Mouse (Mus musculus): ENCODE data around the gene Slc12a1. TPM values are rescaled to one million over a fixed set of nuclear protein-coding genes. Genes with fewer than 3 reads are reported as not detected.

The Slc12a1 gene
- polyA plus RNA-seq, 1 experiment from 2014 or later, result not detected

DNA sequence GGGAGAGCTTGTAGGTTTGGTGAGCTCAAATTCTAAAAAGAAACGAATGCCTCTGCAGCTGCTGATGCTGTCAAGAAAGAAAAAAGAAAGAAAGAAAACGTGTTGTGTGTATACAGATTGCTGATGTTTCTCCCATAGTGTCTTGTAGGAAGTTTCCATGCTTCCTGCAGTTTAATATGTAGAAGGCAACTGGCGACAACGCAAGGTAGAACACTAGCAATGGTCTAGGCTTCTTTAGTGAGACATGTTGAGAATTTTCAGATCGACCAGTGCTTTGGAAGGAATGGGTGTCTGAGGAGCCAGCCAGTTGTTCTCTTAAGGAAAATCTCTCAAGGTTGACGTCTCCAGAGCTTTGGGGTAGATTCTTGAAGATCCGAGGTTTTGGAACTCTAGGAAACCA lies 15.5 kb upstream of the Slc12a1 start:
- Histone ChIP-seq H3K4me2 (peak overlapping the region; percentile 69), H3K27ac (no peak overlapping the region), H3K36me3 (ENCODE audit: poor library complexity, severe bottlenecking) (no peaks in the 10 kb centered on the region), H3K27me3 (no peaks in the 10 kb centered on the region), H3K4me1 (peaks cover 13% of the 10 kb centered on the region), H3K9me3 (replicated peaks) (no peaks in the 10 kb centered on the region), H3K4me3 (peak overlapping the region; percentile 45), H3K9ac (0 out of 2 replicates have a peak overlapping the region, but pooled peaks have one; percentile 60)
- 33% methylated on average over 7 of the region's 7 CpGs for WGBS
- ATAC-seq, result no peak; the same call in 1 of the 2 replicates

DNA sequence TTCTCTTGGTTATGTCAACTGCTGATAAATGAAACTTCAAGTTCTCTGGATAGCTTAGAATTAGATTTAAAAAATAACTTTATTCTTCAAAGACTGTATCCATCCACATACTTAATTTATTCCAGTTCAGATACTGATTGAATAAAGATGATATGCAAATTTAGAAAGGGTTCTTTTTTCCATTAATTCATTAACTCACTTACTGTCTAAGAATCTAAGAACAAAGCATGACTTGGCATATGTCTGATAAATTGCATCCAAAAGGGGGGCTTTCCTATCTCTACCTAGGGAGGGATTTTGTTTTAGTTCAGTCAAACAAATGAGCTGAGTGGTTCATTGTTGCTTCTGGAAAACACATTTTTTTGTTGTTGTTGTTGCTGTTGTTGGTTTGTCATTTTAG lies 10.0 kb upstream of the Slc12a1 start:
- no peaks in the 10 kb centered on the region for H3K27me3 ChIP-seq
- ATAC-seq, result 0 out of 2 replicates have a peak, but pooled peaks have one; percentile 58
- H3K27ac ChIP-seq, result no peak overlapping the region
- H3K9me3 ChIP-seq (replicated peaks), result no peaks in the 10 kb centered on the region
- H3K4me2 ChIP-seq, result no peak overlapping the region
- H3K9ac ChIP-seq, result no peak overlapping the region
- no peaks in the 10 kb centered on the region for H3K36me3 ChIP-seq (ENCODE audit: poor library complexity, severe bottlenecking)
- H3K4me3 ChIP-seq, result no peak overlapping the region
- no peaks in the 10 kb centered on the region for H3K4me1 ChIP-seq

DNA sequence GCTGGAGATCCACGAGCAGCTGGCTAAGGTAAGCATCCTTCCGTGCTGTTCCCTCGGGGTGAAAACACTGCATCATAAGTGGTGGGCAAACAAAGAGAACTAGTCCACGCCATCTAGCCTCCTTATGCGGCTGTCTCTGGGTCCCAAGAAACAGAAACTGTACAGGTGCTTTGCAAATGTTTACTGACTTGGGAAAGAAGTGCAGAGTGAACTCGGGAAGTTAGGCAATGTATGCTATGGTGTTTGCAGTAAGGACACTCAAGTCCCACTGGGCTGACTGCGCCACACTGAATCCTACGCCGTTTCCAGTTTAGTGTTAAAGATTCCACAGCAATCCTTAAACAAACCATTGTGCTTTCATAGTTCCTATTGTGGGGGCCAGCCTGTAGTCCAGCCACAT lies 2.0 kb downstream of the Slc12a1 start:
- no peak for ATAC-seq
- Histone ChIP-seq H3K9me3 (replicated peaks) (no peaks in the 10 kb centered on the region), H3K9ac (no peak overlapping the region), H3K36me3 (ENCODE audit: poor library complexity, severe bottlenecking) (no peaks in the 10 kb centered on the region), H3K27me3 (no peaks in the 10 kb centered on the region), H3K4me1 (no peaks in the 10 kb centered on the region), H3K4me3 (no peak overlapping the region), H3K27ac (no peak overlapping the region), H3K4me2 (no peak overlapping the region)
- WGBS, result 84% methylated on average over 9 of the region's 9 CpGs

DNA sequence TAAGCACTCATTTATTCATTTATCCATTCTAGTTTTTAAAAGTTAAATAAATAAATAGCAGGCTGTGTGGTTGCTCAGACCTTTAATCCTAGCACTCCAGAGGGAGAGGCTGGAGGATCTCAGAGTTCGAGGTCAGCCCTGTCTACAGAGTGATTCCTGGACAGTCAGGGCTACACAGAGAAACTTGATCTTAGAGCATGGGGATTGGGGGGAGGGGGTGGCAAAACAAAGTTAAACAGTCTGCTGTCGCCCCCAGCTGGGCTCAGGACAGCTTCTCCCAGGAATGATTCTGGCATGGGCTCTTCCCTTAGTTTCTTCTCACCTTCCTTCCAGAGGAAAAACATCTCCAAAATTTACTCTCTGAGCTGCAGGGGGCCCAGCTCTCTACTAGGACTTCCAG lies 3.2 kb downstream of the Slc12a1 start:
- WGBS, result 19% methylated on average over 2 of the region's 2 CpGs
- Histone ChIP-seq H3K9me3 (replicated peaks) (no peaks in the 10 kb centered on the region), H3K36me3 (ENCODE audit: poor library complexity, severe bottlenecking) (no peaks in the 10 kb centered on the region), H3K9ac (no peak overlapping the region), H3K27ac (no peak overlapping the region), H3K27me3 (no peaks in the 10 kb centered on the region), H3K4me1 (no peaks in the 10 kb centered on the region), H3K4me2 (no peak overlapping the region), H3K4me3 (no peak overlapping the region)
- ATAC-seq, result no peak

DNA sequence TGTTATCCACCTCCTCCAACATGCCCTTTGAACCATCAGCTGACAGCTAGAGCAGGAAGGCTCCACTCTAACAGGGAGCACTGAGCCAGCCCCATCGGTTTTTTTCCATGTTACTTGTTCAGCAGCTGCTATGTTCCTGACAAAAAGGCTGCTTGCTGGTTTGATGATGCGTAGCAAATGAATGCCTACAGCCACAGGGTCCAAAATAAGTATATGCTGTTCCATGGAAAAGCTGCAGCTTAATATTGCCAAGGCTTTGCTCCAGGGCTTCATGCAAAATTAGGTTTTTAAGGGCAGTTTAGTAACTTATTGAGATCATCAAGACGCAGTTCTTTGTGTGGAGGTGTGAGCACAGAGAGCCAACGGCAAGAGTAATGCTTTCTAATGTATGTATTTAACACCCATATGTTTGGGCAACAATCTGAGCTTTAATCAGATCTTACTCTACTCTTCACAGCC lies 9.7 kb downstream of the Slc12a1 start:
- Histone ChIP-seq H3K9ac (no peak overlapping the region), H3K9me3 (replicated peaks) (no peaks in the 10 kb centered on the region), H3K36me3 (ENCODE audit: poor library complexity, severe bottlenecking) (no peaks in the 10 kb centered on the region), H3K4me1 (no peaks in the 10 kb centered on the region; the same call in 1 of the 2 replicates), H3K4me3 (no peak overlapping the region), H3K4me2 (no peak overlapping the region), H3K27ac (no peak overlapping the region), H3K27me3 (no peaks in the 10 kb centered on the region)
- ATAC-seq, result peak; percentile 51; the same call in 1 of the 2 replicates
- 55% methylated on average over 4 of the region's 4 CpGs for WGBS

DNA sequence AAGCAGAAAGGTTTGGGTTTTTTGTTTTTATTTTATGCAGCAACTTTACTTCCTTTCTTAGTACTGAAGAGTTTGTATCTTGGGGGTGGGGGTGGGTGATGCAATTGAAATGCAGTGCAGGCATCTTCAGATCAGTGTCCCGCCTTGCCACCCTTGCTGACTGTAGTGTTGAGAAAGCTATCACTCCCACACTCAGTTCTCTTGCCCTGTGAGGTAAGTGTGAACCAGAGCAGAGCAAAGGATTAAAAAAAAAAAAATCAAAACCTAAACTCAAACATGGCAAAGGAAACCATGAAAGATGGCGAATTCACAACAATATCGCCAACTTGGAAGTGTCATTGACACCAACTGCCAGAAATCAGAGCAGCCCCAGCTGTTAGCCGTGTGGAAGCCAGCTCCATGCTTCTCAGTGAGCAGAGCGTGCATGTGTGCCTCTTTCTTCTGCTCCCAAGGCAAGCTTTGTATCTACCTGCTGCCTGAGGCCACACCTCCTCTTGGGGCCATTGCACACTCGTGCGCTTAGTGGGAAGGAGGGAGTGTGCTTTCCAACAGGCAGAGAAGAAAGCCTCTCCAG lies 26.0 kb downstream of the Slc12a1 start:
- H3K4me2 ChIP-seq, result no peak overlapping the region
- no peak overlapping the region for H3K4me3 ChIP-seq
- H3K4me1 ChIP-seq, result no peaks in the 10 kb centered on the region
- H3K27ac ChIP-seq, result no peak overlapping the region
- 79% methylated on average over 7 of the region's 7 CpGs for WGBS
- H3K27me3 ChIP-seq, result no peaks in the 10 kb centered on the region
- ATAC-seq, result peak; percentile 79; the same call in 1 of the 2 replicates
- H3K36me3 ChIP-seq (ENCODE audit: poor library complexity, severe bottlenecking), result no peaks in the 10 kb centered on the region
- H3K9ac ChIP-seq, result no peak overlapping the region
- H3K9me3 ChIP-seq (replicated peaks), result no peaks in the 10 kb centered on the region

DNA sequence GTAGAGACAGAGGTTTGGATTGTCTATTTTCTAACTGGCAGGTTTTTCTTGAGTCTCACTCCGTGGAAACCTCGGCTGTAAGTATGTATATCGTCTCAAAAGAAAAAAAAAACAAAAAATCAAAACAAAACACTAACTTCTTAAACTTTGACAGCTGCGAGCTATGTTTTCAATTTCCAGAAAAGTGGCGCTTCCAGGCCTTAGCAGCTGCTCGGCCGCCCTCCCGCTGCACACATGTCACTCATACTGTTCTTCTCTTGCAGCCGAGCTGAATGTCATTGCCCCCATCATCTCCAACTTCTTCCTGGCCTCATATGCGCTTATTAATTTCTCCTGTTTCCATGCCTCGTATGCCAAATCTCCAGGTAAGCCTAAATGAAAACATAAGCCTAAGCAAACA lies 35.6 kb downstream of the Slc12a1 start:
- Histone ChIP-seq H3K36me3 (ENCODE audit: poor library complexity, severe bottlenecking) (no peaks in the 10 kb centered on the region), H3K4me1 (no peaks in the 10 kb centered on the region), H3K27ac (no peak overlapping the region), H3K4me2 (no peak overlapping the region), H3K27me3 (no peaks in the 10 kb centered on the region), H3K9me3 (replicated peaks) (no peaks in the 10 kb centered on the region), H3K4me3 (no peak overlapping the region), H3K9ac (no peak overlapping the region)
- 75% methylated on average over 11 of the region's 11 CpGs for WGBS
- ATAC-seq, result no peak

DNA sequence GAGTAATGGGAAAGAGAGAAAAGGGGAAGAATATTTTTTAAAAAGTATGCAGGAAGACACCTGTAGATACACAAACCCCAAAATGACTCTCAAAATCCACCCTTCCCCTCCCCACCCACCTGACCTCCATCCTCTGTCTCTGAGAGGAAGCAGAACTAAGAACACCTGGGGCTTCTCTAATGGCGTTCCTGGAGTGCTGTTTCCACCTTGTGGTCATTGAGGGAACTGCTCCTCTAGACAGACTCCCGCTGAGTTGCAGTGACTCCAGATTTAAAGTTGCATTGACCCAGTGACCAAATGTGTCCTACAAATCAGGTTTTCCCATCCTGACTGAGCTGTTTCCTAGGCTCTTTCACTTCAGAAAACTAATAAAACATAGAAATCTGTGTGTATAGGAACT lies 36.9 kb downstream of the Slc12a1 start:
- Histone ChIP-seq H3K27me3 (no peaks in the 10 kb centered on the region), H3K9me3 (replicated peaks) (no peaks in the 10 kb centered on the region), H3K4me1 (no peaks in the 10 kb centered on the region), H3K36me3 (ENCODE audit: poor library complexity, severe bottlenecking) (no peaks in the 10 kb centered on the region), H3K4me3 (no peak overlapping the region), H3K27ac (no peak overlapping the region), H3K9ac (no peak overlapping the region), H3K4me2 (no peak overlapping the region)
- WGBS, result 0% methylated on average over 2 of the region's 2 CpGs
- peak; percentile 70; the same call in 1 of the 2 replicates for ATAC-seq

DNA sequence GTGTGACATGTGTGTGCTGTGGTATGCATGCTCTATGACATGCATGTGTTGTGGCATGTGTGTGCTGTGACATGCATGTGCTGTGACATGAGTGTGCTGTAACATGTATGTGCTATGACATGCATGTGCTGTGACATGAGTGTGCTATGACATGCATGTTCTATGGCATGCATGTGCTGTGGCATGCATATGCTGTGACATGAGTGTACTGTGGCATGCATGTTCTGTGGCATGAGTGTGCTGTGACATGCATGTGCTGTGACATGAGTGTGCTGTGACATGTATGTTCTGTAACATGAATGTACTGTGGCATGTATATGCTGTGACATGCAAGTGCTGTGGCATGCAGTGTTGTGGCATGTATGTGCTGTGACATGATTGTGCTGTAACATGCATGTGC lies 40.6 kb downstream of the Slc12a1 start:
- Histone ChIP-seq H3K4me1 (no peaks in the 10 kb centered on the region), H3K9me3 (replicated peaks) (no peaks in the 10 kb centered on the region), H3K4me2 (no peak overlapping the region), H3K4me3 (no peak overlapping the region), H3K36me3 (ENCODE audit: poor library complexity, severe bottlenecking) (no peaks in the 10 kb centered on the region), H3K27me3 (no peaks in the 10 kb centered on the region), H3K9ac (no peak overlapping the region), H3K27ac (no peak overlapping the region)
- ATAC-seq, result no peak

DNA sequence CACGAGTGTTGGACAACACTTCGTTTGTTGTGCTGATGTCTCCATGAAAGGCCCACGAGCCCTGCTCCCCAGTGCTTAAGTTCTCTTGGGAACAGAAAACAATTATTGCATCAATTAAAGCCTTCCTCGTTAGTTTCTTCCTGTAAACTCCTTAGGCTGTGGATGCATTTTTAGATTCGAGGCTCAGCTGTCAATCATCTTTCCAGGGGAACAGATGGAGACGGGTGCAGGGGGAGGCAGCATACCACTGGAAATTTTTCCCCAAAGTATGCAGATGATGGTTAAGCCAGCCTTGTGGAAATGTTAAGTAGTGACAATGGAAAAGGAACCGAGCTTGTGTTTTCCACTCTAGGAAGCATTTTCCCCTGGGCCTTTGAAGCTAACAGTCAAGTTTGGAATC lies 44.5 kb downstream of the Slc12a1 start:
- 32% methylated on average over 7 of the region's 7 CpGs for WGBS
- ATAC-seq, result no peak
- Histone ChIP-seq H3K9ac (no peak overlapping the region), H3K27me3 (no peaks in the 10 kb centered on the region), H3K9me3 (replicated peaks) (no peaks in the 10 kb centered on the region), H3K27ac (no peak overlapping the region), H3K36me3 (ENCODE audit: poor library complexity, severe bottlenecking) (no peaks in the 10 kb centered on the region), H3K4me2 (no peak overlapping the region), H3K4me1 (no peaks in the 10 kb centered on the region), H3K4me3 (no peak overlapping the region)

DNA sequence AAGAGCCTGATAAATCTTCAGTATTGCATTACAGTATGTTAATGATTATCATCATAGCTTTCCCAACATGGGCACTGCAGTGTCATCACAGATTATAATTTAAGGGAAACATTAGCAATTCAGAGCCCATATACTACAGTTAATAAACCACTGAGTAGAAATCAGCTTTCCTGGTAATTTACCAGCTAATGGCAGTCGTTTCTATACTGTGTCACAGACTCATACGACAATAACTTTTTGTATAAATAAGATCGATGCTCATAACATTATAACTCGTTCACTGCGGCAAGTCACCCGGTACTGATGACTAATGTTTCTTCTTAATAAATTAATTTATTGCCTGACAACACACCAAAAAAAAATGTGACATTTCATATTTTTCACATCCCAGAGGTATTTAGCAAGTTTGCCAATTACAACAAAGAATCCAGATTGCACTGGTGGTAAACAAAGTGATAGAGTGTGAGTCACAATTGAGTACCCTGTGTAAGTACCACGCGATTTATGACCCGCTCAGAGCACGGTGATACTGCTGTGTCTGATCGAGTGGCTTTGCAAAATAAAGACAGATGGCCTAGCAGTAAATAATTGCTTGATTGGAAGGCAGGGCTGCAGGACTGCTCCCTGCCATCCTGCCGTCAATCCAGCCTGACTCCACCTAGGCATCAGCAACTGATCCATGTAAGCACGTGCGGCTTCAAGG lies 56.7 kb downstream of the Slc12a1 start:
- ATAC-seq, result peak; percentile 86
- Histone ChIP-seq H3K27ac (no peak overlapping the region), H3K4me3 (no peak overlapping the region), H3K36me3 (ENCODE audit: poor library complexity, severe bottlenecking) (no peaks in the 10 kb centered on the region), H3K4me2 (no peak overlapping the region), H3K27me3 (no peaks in the 10 kb centered on the region), H3K9ac (no peak overlapping the region), H3K4me1 (0 out of 2 replicates have a peak, but pooled peaks cover 3% of the 10 kb centered on the region), H3K9me3 (replicated peaks) (no peaks in the 10 kb centered on the region)
- 70% methylated on average over 14 of the region's 14 CpGs for WGBS

DNA sequence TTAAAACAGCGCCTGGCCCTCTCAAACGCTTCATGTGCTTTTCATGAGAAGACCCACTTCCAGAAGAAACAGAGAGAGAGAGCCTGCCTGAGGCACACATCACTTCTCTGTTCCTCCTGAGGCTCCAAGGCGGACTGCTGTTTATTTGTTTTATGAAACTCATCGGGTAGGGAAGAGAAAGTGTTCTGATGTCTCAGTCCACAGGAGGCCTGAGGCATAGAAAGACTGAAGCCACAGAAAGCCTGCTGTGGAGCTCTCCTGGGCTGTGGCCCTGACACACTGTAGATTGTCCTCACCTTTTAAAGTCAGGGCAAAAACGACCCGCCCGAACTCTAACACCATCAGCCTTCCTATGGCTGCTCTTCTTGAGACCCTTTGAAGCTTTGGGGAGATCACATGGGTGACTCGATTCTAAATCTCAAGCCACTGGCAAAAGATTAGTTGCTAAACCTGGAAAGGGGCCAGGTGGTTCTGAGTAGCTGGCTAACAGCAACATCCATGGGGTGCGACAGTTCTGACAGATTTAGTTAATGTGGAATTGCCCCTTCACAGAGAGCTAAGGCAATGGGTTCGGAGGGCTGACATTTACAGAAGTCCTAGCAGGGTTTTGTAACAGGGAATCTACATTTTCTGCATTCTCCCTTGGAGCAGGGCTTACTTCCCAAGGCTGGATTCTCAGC lies 59.7 kb downstream of the Slc12a1 start:
- H3K9ac ChIP-seq, result no peak overlapping the region
- no peak overlapping the region for H3K27ac ChIP-seq
- H3K27me3 ChIP-seq, result no peaks in the 10 kb centered on the region
- no peaks in the 10 kb centered on the region for H3K9me3 ChIP-seq (replicated peaks)
- 71% methylated on average over 10 of the region's 10 CpGs for WGBS
- H3K36me3 ChIP-seq (ENCODE audit: poor library complexity, severe bottlenecking), result no peaks in the 10 kb centered on the region
- no peak overlapping the region for H3K4me2 ChIP-seq
- H3K4me3 ChIP-seq, result no peak overlapping the region
- H3K4me1 ChIP-seq, result 0 out of 2 replicates have a peak, but pooled peaks cover 3% of the 10 kb centered on the region
- ATAC-seq, result no peak
